Mouse (Mus musculus): ENCODE data around the gene C1qtnf1. TPM values are rescaled to one million over a fixed set of nuclear protein-coding genes. Genes with fewer than 3 reads are reported as not detected.

C1qtnf1 gene
- polyA plus RNA-seq, 1 experiment from 2014 or later: 15.9 TPM

DNA sequence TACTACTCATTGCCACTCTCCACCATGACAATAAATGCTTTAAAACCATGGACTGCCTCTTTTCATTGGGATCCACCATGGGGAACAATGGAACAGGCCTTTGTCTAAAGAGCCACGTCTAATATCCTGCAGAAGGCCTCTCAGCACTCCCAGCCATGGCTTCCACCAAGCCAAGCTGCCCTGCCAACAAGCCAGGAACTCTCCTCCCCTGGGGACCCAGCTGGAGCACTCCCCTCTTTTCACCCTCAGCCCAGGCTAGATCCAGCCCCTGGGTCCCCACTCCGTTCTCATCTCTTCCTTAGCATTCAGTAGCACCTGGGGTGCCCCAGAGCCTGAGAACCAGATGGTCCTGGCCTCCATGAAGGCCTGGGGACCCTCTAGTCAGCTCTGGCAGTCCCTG, 25.0 kb downstream of the C1qtnf1 start:
- Histone ChIP-seq H3K9ac (ENCODE audit: low read depth, low read length) (no peak overlapping the region), H3K4me2 (ENCODE audit: low read depth, low read length) (no peak overlapping the region), H3K9me3 (ENCODE audit: control insufficient read depth, low read length) (no peaks in the 10 kb centered on the region), H3K36me3 (ENCODE audit: control insufficient read depth, insufficient read depth, low read length) (peaks cover 12% of the 10 kb centered on the region), H3K27me3 (replicated peaks; ENCODE audit: control insufficient read depth, insufficient read depth, low read length) (no peaks in the 10 kb centered on the region), H3K27ac (replicated peaks; ENCODE audit: low read depth, low read length) (no peak overlapping the region), H3K4me3 (ENCODE audit: low read depth, low read length) (no peak overlapping the region), H3K4me1 (ENCODE audit: control insufficient read depth, insufficient read depth, low read length) (no peaks in the 10 kb centered on the region)
- DNase-seq (ENCODE audit: low spot score) (no peak), ATAC-seq (ENCODE audit: low read depth) (no peak)
- 70% methylated on average over 2 of the region's 2 CpGs for WGBS

DNA sequence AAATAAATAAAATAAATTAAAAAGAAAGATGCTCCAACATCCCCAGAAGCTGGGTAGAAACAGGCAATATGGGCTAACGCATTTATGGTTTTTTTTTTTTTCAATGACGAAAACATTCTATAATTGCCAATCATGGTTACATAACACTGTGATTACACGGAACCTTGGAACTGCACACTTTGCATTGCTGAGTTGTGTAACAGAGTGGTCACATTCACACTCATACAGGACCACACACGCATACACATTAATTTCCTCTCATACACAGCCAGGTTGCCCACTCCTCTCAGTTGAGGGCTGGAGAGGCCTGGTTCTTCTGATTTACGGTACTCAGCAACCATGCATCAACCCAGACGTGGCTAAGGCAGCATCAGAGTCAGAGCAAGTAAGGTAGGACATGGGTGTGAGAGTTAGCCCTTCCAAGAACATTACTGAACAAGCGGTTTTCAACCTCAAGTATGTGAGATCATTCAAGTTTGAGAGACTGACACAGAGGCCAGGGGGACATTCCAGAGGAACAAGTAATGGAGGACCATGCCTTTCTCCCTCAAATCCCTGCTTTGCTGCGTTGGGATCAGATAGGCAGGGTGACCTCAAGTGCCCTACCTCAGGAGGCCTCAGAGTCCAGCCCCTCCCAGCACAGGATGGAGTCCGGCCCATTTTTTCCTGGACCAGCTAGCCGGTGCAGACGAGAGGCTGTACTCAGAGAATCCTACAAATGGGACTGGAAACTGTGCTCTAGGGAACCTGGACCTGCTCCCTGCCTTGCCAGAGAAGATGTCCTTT, 26.1 kb downstream of the C1qtnf1 start:
- Histone ChIP-seq H3K9ac (ENCODE audit: low read depth, low read length) (no peak overlapping the region), H3K9me3 (ENCODE audit: control insufficient read depth, low read length) (no peaks in the 10 kb centered on the region), H3K4me2 (ENCODE audit: low read depth, low read length) (no peak overlapping the region), H3K36me3 (ENCODE audit: control insufficient read depth, insufficient read depth, low read length) (peaks cover 5% of the 10 kb centered on the region), H3K4me1 (ENCODE audit: control insufficient read depth, insufficient read depth, low read length) (no peaks in the 10 kb centered on the region), H3K27me3 (replicated peaks; ENCODE audit: control insufficient read depth, insufficient read depth, low read length) (no peaks in the 10 kb centered on the region), H3K27ac (replicated peaks; ENCODE audit: low read depth, low read length) (no peak overlapping the region), H3K4me3 (ENCODE audit: low read depth, low read length) (no peak overlapping the region)
- DNase-seq (ENCODE audit: low spot score) (no peak), ATAC-seq (ENCODE audit: low read depth) (no peak)
- WGBS: 73% methylated on average over 11 of the region's 11 CpGs

- Histone ChIP-seq H3K9ac (ENCODE audit: low read depth, low read length) (no peak overlapping the region), H3K27ac (replicated peaks; ENCODE audit: low read depth, low read length) (no peak overlapping the region), H3K4me2 (ENCODE audit: low read depth, low read length) (no peak overlapping the region), H3K9me3 (ENCODE audit: control insufficient read depth, low read length) (0 out of 2 replicates have a peak, but pooled peaks cover 3% of the 10 kb centered on the region), H3K4me1 (ENCODE audit: control insufficient read depth, insufficient read depth, low read length) (no peaks in the 10 kb centered on the region), H3K27me3 (replicated peaks; ENCODE audit: control insufficient read depth, insufficient read depth, low read length) (no peaks in the 10 kb centered on the region), H3K36me3 (ENCODE audit: control insufficient read depth, insufficient read depth, low read length) (peaks cover under 1% of the 10 kb centered on the region; the same call in 1 of the 2 replicates), H3K4me3 (ENCODE audit: low read depth, low read length) (no peak overlapping the region)
- DNase-seq (ENCODE audit: low spot score): no peak
- ATAC-seq (ENCODE audit: low read depth): no peak
- 87% methylated on average over 6 of the region's 6 CpGs for WGBS
Measured at GRCm38 (mm10) chr11:118455788-118456187, 27.8 kb downstream of the C1qtnf1 start.

- H3K27ac ChIP-seq (replicated peaks; ENCODE audit: low read depth, low read length): no peak overlapping the region
- H3K36me3 ChIP-seq (ENCODE audit: control insufficient read depth, insufficient read depth, low read length): no peaks in the 10 kb centered on the region
- H3K4me2 ChIP-seq (ENCODE audit: low read depth, low read length): no peak overlapping the region
- no peak for DNase-seq (ENCODE audit: low spot score)
- no peak for ATAC-seq (ENCODE audit: low read depth)
- no peaks in the 10 kb centered on the region for H3K27me3 ChIP-seq (replicated peaks; ENCODE audit: control insufficient read depth, insufficient read depth, low read length)
- no peak overlapping the region for H3K9ac ChIP-seq (ENCODE audit: low read depth, low read length)
- WGBS: 77% methylated on average over 11 of the region's 11 CpGs
- H3K4me3 ChIP-seq (ENCODE audit: low read depth, low read length): no peak overlapping the region
- no peaks in the 10 kb centered on the region for H3K4me1 ChIP-seq (ENCODE audit: control insufficient read depth, insufficient read depth, low read length)
- 0 out of 2 replicates have a peak, but pooled peaks cover 3% of the 10 kb centered on the region for H3K9me3 ChIP-seq (ENCODE audit: control insufficient read depth, low read length)
Measured at GRCm38 (mm10) chr11:118456937-118457336, 28.9 kb downstream of the C1qtnf1 start.

DNA sequence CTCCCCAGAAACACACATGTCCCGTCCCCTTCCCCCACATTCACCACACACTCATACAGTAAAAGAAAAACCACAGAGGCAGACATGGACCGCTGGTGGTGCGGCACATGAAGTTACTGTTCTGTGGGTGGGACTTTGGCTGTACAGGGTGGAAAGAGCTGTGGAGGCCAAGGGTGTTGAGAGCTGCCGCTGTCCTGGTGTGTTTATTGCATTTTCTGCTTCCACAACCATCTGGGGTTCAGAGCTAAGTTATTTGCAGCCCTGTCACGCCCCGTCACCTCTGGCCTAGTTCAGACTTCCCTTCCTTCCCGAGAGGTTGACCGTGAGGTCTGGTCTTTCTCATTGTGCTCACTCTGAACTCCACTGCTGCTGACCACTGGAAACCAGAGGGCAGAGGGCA, 31.0 kb downstream of the C1qtnf1 start:
- H3K27me3 ChIP-seq (replicated peaks; ENCODE audit: control insufficient read depth, insufficient read depth, low read length): no peaks in the 10 kb centered on the region
- H3K9ac ChIP-seq (ENCODE audit: low read depth, low read length): no peak overlapping the region
- WGBS: 41% methylated on average over 8 of the region's 8 CpGs
- ATAC-seq (ENCODE audit: low read depth) (0 out of 2 replicates have a peak, but pooled peaks have one; percentile 41), DNase-seq (ENCODE audit: low spot score) (no peak)
- no peaks in the 10 kb centered on the region for H3K36me3 ChIP-seq (ENCODE audit: control insufficient read depth, insufficient read depth, low read length)
- no peak overlapping the region for H3K4me2 ChIP-seq (ENCODE audit: low read depth, low read length)
- H3K4me1 ChIP-seq (ENCODE audit: control insufficient read depth, insufficient read depth, low read length): no peaks in the 10 kb centered on the region
- 0 out of 2 replicates have a peak, but pooled peaks cover 3% of the 10 kb centered on the region for H3K9me3 ChIP-seq (ENCODE audit: control insufficient read depth, low read length)
- H3K27ac ChIP-seq (replicated peaks; ENCODE audit: low read depth, low read length): no peak overlapping the region
- H3K4me3 ChIP-seq (ENCODE audit: low read depth, low read length): no peak overlapping the region

GRCm38 (mm10) chr11:118459536-118459935, 31.5 kb downstream of the C1qtnf1 start:
- DNase-seq (ENCODE audit: low spot score) (no peak), ATAC-seq (ENCODE audit: low read depth) (no peak)
- Histone ChIP-seq H3K27me3 (replicated peaks; ENCODE audit: control insufficient read depth, insufficient read depth, low read length) (no peaks in the 10 kb centered on the region), H3K36me3 (ENCODE audit: control insufficient read depth, insufficient read depth, low read length) (no peaks in the 10 kb centered on the region), H3K4me2 (ENCODE audit: low read depth, low read length) (no peak overlapping the region), H3K9me3 (ENCODE audit: control insufficient read depth, low read length) (0 out of 2 replicates have a peak, but pooled peaks cover 3% of the 10 kb centered on the region), H3K27ac (replicated peaks; ENCODE audit: low read depth, low read length) (no peak overlapping the region), H3K9ac (ENCODE audit: low read depth, low read length) (no peak overlapping the region), H3K4me1 (ENCODE audit: control insufficient read depth, insufficient read depth, low read length) (no peaks in the 10 kb centered on the region), H3K4me3 (ENCODE audit: low read depth, low read length) (no peak overlapping the region)
- 65% methylated on average over 4 of the region's 4 CpGs for WGBS

- Histone ChIP-seq H3K4me1 (ENCODE audit: control insufficient read depth, insufficient read depth, low read length) (no peaks in the 10 kb centered on the region), H3K27ac (replicated peaks; ENCODE audit: low read depth, low read length) (no peak overlapping the region), H3K4me2 (ENCODE audit: low read depth, low read length) (no peak overlapping the region), H3K36me3 (ENCODE audit: control insufficient read depth, insufficient read depth, low read length) (no peaks in the 10 kb centered on the region), H3K9ac (ENCODE audit: low read depth, low read length) (no peak overlapping the region), H3K27me3 (replicated peaks; ENCODE audit: control insufficient read depth, insufficient read depth, low read length) (no peaks in the 10 kb centered on the region), H3K9me3 (ENCODE audit: control insufficient read depth, low read length) (0 out of 2 replicates have a peak, but pooled peaks cover 3% of the 10 kb centered on the region), H3K4me3 (ENCODE audit: low read depth, low read length) (no peak overlapping the region)
- DNase-seq (ENCODE audit: low spot score) (no peak), ATAC-seq (ENCODE audit: low read depth) (no peak)
- 58% methylated on average over 6 of the region's 6 CpGs for WGBS
Measured at GRCm38 (mm10) chr11:118460280-118460679, 32.3 kb downstream of the C1qtnf1 start.

DNA sequence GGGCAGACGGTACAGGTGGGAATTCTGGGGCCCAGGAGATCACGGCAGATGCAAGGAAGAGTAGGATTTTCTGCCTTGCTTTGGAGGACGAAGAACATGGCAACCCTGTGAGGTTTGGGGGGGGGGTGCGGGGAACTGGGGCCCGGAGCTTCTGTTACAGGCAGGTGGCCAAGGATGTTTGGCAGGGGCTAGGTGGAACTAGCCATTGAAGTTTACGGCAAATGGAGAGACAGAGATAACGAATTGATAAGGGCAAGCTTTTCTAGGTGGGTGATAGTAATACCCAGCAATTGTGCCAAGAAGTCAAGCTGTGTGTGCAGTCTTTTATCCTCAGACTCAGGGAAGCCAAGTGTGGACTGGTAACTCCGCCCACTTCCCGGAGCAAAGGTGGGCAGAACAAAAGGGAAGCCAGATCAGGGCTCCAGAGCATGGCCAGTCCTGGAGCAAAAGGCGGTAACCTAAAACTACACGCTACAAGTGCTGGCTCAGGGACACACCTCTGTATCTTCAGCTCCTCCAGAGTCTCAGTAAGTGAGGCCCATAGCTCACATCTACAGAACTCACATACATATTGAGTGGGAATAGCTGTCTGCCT, 39.5 kb downstream of the C1qtnf1 start:
- Histone ChIP-seq H3K4me2 (ENCODE audit: low read depth, low read length) (no peak overlapping the region), H3K27ac (replicated peaks; ENCODE audit: low read depth, low read length) (no peak overlapping the region), H3K9me3 (ENCODE audit: control insufficient read depth, low read length) (no peaks in the 10 kb centered on the region), H3K36me3 (ENCODE audit: control insufficient read depth, insufficient read depth, low read length) (no peaks in the 10 kb centered on the region), H3K4me3 (ENCODE audit: low read depth, low read length) (no peak overlapping the region), H3K4me1 (ENCODE audit: control insufficient read depth, insufficient read depth, low read length) (peaks cover 7% of the 10 kb centered on the region; the same call in 1 of the 2 replicates), H3K9ac (ENCODE audit: low read depth, low read length) (no peak overlapping the region), H3K27me3 (replicated peaks; ENCODE audit: control insufficient read depth, insufficient read depth, low read length) (no peaks in the 10 kb centered on the region)
- DNase-seq (ENCODE audit: low spot score): no peak
- WGBS: 58% methylated on average over 11 of the region's 11 CpGs
- ATAC-seq (ENCODE audit: low read depth): no peak

Measured in embryonic facial prominence, embryonic 14.5 days (tissue).